Mouse (Mus musculus): ENCODE results near the gene Ddb2.

The Ddb2 gene

GRCm38 (mm10) chr2:91236601-91237510 lies at the start of gene Ddb2:
Gene Ddb2, minus strand, starts transcription at chr2:91236982.
- DNase-seq (ENCODE audit: low spot score): peak; percentile 98

GRCm38 (mm10) chr2:91285885-91286505 lies 49.2 kb upstream of the Ddb2 start:
- DNase-seq (ENCODE audit: low spot score): peak; percentile 94

GRCm38 (mm10) chr2:91284375-91285199 lies 47.8 kb upstream of the Ddb2 start:
- DNase-seq (ENCODE audit: low spot score): peak; percentile 67

GRCm38 (mm10) chr2:91283972-91284371 lies 47.2 kb upstream of the Ddb2 start:
- DNase-seq (ENCODE audit: low spot score): no peak

GRCm38 (mm10) chr2:91281366-91281765 lies 44.6 kb upstream of the Ddb2 start:
- DNase-seq (ENCODE audit: low spot score): no peak

GRCm38 (mm10) chr2:91279372-91279755 lies 42.6 kb upstream of the Ddb2 start:
- DNase-seq (ENCODE audit: low spot score): no peak

GRCm38 (mm10) chr2:91278749-91279371 lies 42.1 kb upstream of the Ddb2 start:
- DNase-seq (ENCODE audit: low spot score): peak; percentile 75

GRCm38 (mm10) chr2:91269687-91270133 lies 32.9 kb upstream of the Ddb2 start:
- no peak for DNase-seq (ENCODE audit: low spot score)

GRCm38 (mm10) chr2:91268706-91269105 lies 31.9 kb upstream of the Ddb2 start:
- no peak for DNase-seq (ENCODE audit: low spot score)

GRCm38 (mm10) chr2:91268042-91268441 lies 31.3 kb upstream of the Ddb2 start:
- DNase-seq (ENCODE audit: low spot score): no peak

- peak; percentile 94 for DNase-seq (ENCODE audit: low spot score)
Observed at GRCm38 (mm10) chr2:91264711-91265681, 28.2 kb upstream of the Ddb2 start, which contains the start of gene Arfgap2. Gene Arfgap2, plus strand, starts transcription at chr2:91264974.

- DNase-seq (ENCODE audit: low spot score): no peak
Observed at GRCm38 (mm10) chr2:91263692-91264660, 27.2 kb upstream of the Ddb2 start.

- no peak for DNase-seq (ENCODE audit: low spot score)
Observed at GRCm38 (mm10) chr2:91259493-91259892, 22.7 kb upstream of the Ddb2 start.

GRCm38 (mm10) chr2:91258830-91259229 lies 22.0 kb upstream of the Ddb2 start:
- no peak for DNase-seq (ENCODE audit: low spot score)

- DNase-seq (ENCODE audit: low spot score): no peak
Observed at GRCm38 (mm10) chr2:91258054-91258453, 21.3 kb upstream of the Ddb2 start.

GRCm38 (mm10) chr2:91257126-91257980 lies 20.6 kb upstream of the Ddb2 start:
- DNase-seq (ENCODE audit: low spot score): peak; percentile 59

- peak; percentile 67 for DNase-seq (ENCODE audit: low spot score)
Observed at GRCm38 (mm10) chr2:91256256-91257125, 19.7 kb upstream of the Ddb2 start.
